Mouse (Mus musculus) ovary, postnatal 10 days (tissue): ENCODE measurements around the gene Vmn1r43.
"Not testable (repeated sequence)": the region's sequence is repeated elsewhere in the genome, so short reads cannot be mapped to it uniquely, and the experiment has no call there.

Experiments
- DNase-seq: peaks from one replicate; pipeline ENCODE4 v3.0.0; 2022; ENCODE audit warnings: low spot score

Vmn1r43 gene

GRCm38 (mm10) chr6:89876313-89876712 is at the start of gene Vmn1r43, which contains the start of gene Vmn1r42:
Gene Vmn1r43, minus strand, starts transcription at chr6:89876413.
Gene Vmn1r42, minus strand, starts transcription at chr6:89876413.
- not testable (repeated sequence) for DNase-seq

- no peak for DNase-seq
These were observed 7.6 kb upstream of the Vmn1r43 start for GRCm38 (mm10) chr6:89883812-89884211.

GRCm38 (mm10) chr6:89883360-89883759 is 7.1 kb upstream of the Vmn1r43 start, which contains the start of gene Vmn1r44:
Gene Vmn1r44, plus strand, starts transcription at chr6:89883660.
- DNase-seq = no peak

- DNase-seq = no peak
These were observed 4.7 kb upstream of the Vmn1r43 start for GRCm38 (mm10) chr6:89880867-89881266.

- no peak for DNase-seq
These were observed 750 bp upstream of the Vmn1r43 start for GRCm38 (mm10) chr6:89876963-89877362.

- no peak for DNase-seq
These were observed 8.2 kb downstream of the Vmn1r43 start for GRCm38 (mm10) chr6:89867976-89868375.

GRCm38 (mm10) chr6:89867276-89867675 is 8.9 kb downstream of the Vmn1r43 start:
- DNase-seq = no peak

GRCm38 (mm10) chr6:89863792-89864191 is 12.4 kb downstream of the Vmn1r43 start:
- DNase-seq = no peak

- no peak for DNase-seq
These were observed 16.4 kb downstream of the Vmn1r43 start for GRCm38 (mm10) chr6:89859839-89860238.

GRCm38 (mm10) chr6:89857552-89857951 is 18.7 kb downstream of the Vmn1r43 start:
- DNase-seq = no peak
